Mouse (Mus musculus): ENCODE results near the gene Jaml. TPM values are rescaled to one million over a fixed set of nuclear protein-coding genes. Genes with fewer than 3 reads are reported as not detected.

The Jaml gene
- total RNA-seq, 2 experiments from 2014 or later = 0.26 to 0.84 TPM

GRCm38 (mm10) chr9:45071800-45072199 is 7.2 kb upstream of the Jaml start:
- no peak for DNase-seq (ENCODE audit: low spot score)
- intact Hi-C loops (cut with DNase I) = no loop called here

DNA sequence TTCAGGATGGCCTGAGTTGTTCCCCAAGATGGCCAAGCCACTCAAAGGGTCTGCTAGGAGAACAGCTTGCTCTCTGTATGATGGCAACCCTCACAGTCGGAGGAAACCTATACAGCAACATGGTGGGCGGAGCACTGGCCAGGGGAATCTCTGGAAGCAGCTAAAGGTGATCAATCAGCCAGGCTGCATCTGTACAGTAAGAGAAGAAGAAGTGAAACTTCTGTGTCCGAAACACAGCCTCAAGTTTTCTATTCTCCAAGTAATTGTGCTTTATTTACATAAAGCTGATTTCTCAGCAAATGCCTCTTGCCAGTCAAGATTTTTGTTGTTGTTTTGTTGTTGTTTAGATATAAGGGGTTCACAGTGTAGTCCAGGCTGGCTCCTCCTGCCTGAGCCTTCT is 1.1 kb upstream of the Jaml start:
- no peak for DNase-seq (ENCODE audit: low spot score)
- intact Hi-C loops (cut with DNase I) = no loop called here

GRCm38 (mm10) chr9:45083132-45083531 is 4.1 kb downstream of the Jaml start:
- DNase-seq (ENCODE audit: low spot score) = no peak
- intact Hi-C loops (cut with DNase I) = no loop called here

GRCm38 (mm10) chr9:45084556-45084955 is 5.6 kb downstream of the Jaml start:
- intact Hi-C loops (cut with DNase I) = no loop called here
- no peak for DNase-seq (ENCODE audit: low spot score)

DNA sequence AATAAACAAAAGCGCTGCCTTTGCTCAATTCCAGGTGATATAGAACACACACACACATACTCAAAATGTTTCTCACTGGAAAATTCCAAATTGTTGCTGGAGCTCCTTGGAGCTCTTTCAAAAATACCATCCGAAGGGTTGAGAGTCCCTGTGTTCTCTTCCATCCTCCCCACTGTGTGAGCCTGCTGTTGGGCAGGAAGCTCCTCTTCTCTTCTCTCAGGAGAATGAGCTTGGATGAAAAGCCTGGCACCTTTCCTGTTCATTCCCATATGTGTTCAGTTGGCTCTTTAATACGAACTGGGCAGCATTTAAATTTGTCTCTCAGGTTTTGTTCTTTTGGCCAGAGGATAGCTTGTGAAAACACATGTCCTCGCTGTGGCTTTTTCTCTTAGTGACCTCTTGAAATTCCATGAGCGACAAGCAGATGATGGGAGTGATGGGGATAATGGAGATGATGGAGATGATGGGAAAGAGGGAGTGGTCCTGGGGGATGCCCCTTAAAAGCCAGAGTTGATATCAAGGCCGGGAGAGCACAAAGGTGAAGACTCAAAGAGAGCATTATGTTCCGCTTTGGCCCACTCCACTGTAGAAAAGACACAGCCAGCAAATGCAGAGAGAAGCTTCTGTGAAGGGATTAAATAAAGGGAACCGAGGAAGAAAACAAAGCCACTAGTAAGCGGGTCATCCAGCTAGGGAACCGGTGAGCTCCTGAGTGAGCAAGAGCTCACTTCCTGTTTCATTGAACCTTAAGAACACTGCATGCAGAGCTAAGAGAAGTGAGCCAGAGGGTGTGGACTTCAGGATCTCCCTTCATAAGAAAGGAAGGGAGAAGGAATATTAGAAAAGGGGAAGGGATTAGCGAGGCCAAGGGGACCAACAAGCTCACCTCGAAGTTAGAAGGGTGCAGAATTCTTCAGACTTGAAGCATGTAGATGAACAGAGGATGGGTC is 7.0 kb downstream of the Jaml start:
- no peak for DNase-seq (ENCODE audit: low spot score)
- intact Hi-C loops (cut with DNase I) = no loop called here

DNA sequence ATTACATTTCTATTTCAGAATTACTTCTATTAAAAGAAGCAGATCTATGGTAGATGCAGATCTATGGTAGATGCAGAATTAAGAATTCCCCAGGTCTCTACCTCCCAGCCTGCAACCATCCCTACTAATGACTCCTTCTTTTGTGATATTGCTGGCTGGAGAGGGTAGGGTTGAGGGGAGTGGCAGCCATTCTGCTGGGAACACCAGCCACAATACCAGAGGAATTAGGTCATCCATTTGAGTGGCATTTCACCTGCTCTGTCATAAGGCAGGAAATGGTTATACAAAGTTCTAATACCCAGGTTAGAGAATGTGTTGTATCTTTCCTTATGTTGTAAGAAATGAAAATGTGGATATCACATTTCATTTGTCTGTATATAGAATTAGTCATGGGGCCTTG is 9.1 kb downstream of the Jaml start:
- DNase-seq (ENCODE audit: low spot score) = no peak
- intact Hi-C loops (cut with DNase I) = no loop called here

DNA sequence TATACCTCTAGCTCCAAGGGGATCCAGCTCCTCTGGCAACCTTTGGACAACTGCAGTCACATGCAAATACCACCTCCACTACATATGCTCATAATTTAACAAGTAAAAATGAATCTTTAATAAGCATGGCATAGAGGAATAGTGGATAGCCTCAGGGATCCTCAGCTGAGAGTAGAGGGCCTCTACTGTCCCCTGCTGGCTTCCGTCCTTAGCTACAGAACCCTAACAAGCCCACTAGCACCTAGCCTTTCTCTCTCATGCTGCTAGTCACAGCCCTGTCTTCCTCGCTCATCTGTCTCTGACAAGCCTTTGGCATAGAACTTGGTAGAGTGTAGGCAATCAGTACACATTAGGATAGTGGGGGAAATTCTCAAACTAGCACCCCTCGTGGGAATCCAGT is 11.8 kb downstream of the Jaml start:
- intact Hi-C loops (cut with DNase I) = no loop called here
- DNase-seq (ENCODE audit: low spot score) = no peak

DNA sequence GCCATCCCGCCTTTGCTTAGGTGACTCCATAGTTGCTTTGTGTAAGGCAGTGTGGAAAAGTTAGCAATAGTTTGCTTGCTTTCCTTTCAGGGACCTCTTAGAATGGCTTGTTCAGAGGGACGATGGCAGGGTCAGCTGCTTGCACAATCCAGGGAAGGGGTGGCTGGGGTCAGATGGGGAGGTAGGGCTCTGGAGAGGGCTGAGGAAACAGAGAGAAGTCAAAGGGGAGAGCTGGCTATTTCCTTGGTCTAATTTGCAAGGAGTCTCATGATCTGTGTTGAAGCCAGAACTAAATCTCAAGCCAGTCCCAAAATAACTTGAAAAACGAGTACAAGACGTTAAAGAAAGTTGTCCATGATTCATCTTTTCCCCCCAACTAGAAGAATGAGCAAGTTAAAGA is 13.7 kb downstream of the Jaml start:
- intact Hi-C loops (cut with DNase I) = no loop called here
- DNase-seq (ENCODE audit: low spot score) = no peak

DNA sequence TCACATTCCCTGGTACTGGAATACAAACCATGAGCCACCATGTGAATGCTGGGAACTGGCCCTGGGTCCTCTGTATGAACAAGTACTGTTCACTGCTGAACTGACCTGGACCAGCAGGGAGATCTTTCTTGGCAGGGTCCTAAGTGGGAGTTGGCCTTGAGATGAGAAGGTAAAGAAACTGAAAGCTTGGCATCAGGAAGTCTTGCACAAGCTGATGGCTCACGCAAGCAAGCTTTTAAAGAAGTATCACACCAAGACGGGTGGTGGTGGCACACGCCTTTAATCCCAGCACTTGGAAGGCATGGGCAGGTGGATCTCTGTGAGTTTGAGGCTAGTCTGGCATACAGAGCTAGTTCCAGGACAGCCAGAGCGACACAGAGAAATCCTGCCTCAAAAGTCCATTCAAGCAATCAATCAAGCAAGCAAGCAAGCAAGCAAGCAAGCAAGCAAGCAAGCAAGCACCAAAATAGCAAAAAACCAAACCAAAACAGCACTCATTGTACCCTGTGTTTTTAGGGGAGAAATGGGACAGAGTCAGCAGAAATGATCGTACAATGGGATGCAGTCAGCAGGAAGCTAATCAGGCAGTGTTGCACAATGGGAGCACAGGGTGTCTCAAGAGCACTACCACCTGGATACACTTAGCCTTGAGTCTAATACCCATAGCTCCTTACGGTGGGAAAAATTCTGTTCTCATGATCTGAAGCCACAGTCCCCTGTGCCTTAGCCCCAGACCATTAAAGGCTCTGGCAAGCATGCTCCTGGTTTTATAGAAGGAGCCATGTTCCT is 16.4 kb downstream of the Jaml start:
- DNase-seq (ENCODE audit: low spot score) = no peak
- intact Hi-C loops (cut with DNase I) = no loop called here

- intact Hi-C loops (cut with DNase I) = no loop called here
- DNase-seq (ENCODE audit: low spot score) = no peak
Measured at GRCm38 (mm10) chr9:45097877-45098276, 18.9 kb downstream of the Jaml start.

DNA sequence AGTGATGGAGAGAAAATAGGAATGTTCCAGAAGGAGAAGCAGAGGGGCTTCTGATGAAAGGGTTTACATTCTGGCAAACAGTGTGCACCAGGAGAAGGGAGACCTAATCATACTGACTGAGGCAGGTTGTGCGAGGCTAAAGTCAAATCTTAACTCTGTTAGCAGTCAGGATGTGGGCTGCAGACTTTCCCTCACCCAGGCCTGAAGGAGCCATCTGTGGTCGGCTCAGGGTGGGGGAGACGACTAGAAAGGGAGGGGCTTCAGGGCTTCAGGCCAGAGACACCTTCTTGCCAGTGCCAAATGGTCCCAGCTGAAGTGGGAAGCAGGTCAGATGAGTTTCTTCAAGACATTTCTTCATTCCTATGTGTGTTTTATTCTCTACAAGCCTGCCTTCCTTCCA is 19.4 kb downstream of the Jaml start:
- DNase-seq (ENCODE audit: low spot score) = no peak
- intact Hi-C loops (cut with DNase I) = no loop called here

DNA sequence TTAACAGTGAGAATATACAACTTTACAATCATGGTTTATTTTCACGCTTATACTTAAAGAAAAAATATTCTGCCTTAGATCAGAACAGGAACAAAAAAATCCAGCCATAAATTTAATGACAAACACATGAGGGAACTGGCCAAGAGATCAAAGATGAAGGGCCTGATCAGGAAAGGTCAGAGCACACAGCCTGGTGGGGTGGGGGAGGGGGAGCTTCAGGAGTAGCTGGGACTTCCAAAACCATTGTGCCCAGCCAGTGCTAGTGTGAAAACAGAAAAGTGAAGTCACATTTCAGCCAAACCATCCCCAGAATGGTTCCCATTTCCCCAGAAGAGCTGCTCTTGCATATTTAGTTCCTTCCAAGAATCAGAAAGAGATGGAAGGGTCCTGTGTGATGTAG is 23.5 kb downstream of the Jaml start:
- no peak for DNase-seq (ENCODE audit: low spot score)
- intact Hi-C loops (cut with DNase I) = no loop called here

- intact Hi-C loops (cut with DNase I) = no loop called here
- DNase-seq (ENCODE audit: low spot score) = no peak
Measured at GRCm38 (mm10) chr9:45103211-45103979, 24.4 kb downstream of the Jaml start.

- intact Hi-C loops (cut with DNase I) = no loop called here
- DNase-seq (ENCODE audit: low spot score) = no peak
Measured at GRCm38 (mm10) chr9:45105596-45106374, 26.8 kb downstream of the Jaml start.

GRCm38 (mm10) chr9:45115706-45116105 is 36.7 kb downstream of the Jaml start:
- no peak for DNase-seq (ENCODE audit: low spot score)

GRCm38 (mm10) chr9:45116819-45117218 is 37.8 kb downstream of the Jaml start:
- no peak for DNase-seq (ENCODE audit: low spot score)
- intact Hi-C loops (cut with DNase I) = no loop called here

More at GRCm38 (mm10) chr9:45115706-45116105, 36.7 kb downstream of the Jaml start:
- intact Hi-C loops (cut with DNase I) = no loop called here

DNA sequence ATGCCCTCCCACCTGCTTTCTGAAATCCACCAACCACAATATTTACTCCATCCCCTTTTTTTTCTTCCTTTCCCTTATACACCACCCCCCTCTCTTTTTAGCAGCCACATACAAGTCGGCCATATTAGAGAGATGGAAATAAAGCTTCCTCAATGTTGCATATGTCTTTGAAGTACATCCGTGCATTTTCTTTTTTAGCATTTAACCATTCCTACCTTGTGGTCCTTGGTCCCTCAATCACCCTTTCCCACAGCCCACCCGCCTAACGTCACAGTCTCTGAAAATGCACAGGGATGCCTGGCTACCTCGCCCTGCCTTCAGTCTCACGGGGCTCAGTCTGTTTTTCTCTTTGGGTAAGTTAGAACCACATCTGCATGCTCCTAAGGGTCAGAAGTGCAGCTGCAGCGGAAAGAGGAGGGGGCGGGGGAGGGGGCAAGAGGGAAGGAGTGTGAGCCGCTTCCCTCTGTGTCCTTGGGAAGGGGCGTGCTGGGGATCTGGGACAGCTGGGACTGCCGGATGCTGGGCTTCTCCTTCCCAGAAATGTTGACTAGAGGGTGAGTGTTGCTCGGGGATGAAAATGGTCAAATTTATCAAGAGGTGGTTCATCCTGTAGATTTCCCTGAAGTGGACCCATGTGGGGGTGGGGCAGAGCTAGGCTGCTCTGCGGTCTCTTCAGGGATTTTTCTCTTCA is 38.9 kb downstream of the Jaml start, which contains the start of gene Scn2b:
Gene Scn2b, plus strand, starts transcription at position 42 of the 691 bp plus-strand sequence.
- intact Hi-C loops (cut with DNase I) = no loop called here
- DNase-seq (ENCODE audit: low spot score) = no peak

DNA sequence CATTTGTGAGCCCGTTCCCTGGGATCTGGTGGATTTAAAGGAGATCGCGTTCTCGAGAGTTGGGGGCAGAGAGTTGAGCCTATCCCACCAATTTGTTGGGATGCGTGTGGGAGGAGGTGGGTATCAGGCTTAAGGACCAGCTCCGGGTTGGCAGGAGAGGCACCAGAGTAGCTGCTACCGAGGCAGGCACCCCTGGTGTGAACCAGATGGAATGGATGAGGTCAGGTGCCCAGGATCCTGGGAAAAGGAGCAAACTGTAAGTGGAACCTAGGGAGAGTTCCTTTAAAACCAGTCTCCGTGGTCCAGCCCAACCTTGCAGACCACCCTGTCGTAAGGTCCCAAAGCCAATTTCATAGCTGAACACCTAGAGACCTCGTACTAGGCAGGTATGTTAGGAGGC is 39.6 kb downstream of the Jaml start:
- intact Hi-C loops (cut with DNase I) = no loop called here
- DNase-seq (ENCODE audit: low spot score) = no peak

Data from heart, postnatal 25 days (tissue).